Mouse (Mus musculus) lung, embryonic 16.5 days (tissue): ENCODE data around the gene Plxna4. TPM values are rescaled to one million over a fixed set of nuclear protein-coding genes. Genes with fewer than 3 reads are reported as not detected.

Experiments
- ATAC-seq: fragments of 200-750 bp; cut with Nextera tagmentation; 2 replicates; pipeline ENCODE4 v1.8.0; 2017; ENCODE audit warnings: low read depth, mild to moderate bottlenecking, moderate library complexity
- H3K27ac ChIP-seq: fragments of 300-500 bp; sonication (generic); 2 replicates; pipeline ENCODE4 v1.5.1; 2014; ENCODE audit warnings: mild to moderate bottlenecking, control low read depth, low read length
- H3K27me3 ChIP-seq: fragments of 300-500 bp; sonication (generic); 2 replicates; pipeline ENCODE4 v1.6.1; 2014; ENCODE audit warnings: low read depth, low read length, mixed read lengths; ENCODE audit not compliant: control insufficient read depth, insufficient read depth
- H3K36me3 ChIP-seq: fragments of 300-500 bp; sonication (generic); 2 replicates; pipeline ENCODE4 v1.6.1; 2014; ENCODE audit warnings: low read length; ENCODE audit not compliant: control insufficient read depth, insufficient read depth
- H3K4me1 ChIP-seq: fragments of 300-500 bp; sonication (generic); replicated peaks from 2 replicates; pipeline ENCODE4 v1.6.1; 2014; ENCODE audit warnings: low read length, mixed read lengths; ENCODE audit not compliant: control insufficient read depth, insufficient read depth
- H3K4me2 ChIP-seq: fragments of 300-500 bp; sonication (generic); 2 replicates; pipeline ENCODE4 v1.6.1; 2014; ENCODE audit warnings: low read depth, low read length, control low read depth
- H3K4me3 ChIP-seq: fragments of 300-500 bp; sonication (generic); 2 replicates; pipeline ENCODE4 v1.5.1; 2014; ENCODE audit warnings: mild to moderate bottlenecking, low read length, control low read depth
- H3K9ac ChIP-seq: fragments of 300-500 bp; sonication (generic); 2 replicates; pipeline ENCODE4 v1.6.1; 2014; ENCODE audit warnings: low read length, control low read depth
- H3K9me3 ChIP-seq: fragments of 300-500 bp; sonication (generic); 2 replicates; pipeline ENCODE4 v1.6.1; 2016; ENCODE audit warnings: low read length; ENCODE audit not compliant: control insufficient read depth
- WGBS: fragments of 180-500 bp; shearing (Covaris S2); extraction: QIAGEN DNeasy Blood & Tissue Kit; methylation state at CpG from one replicate; pipeline ENCODE4 v1.1.7; 2014; 5-methylcytosine and 5-hydroxymethylcytosine counted together
- polyA plus RNA-seq: library from polyadenylated mRNA; unstranded; fragments of >200 nt; fragmentation: Nextera tagmentation; extraction: Ambion mirVana; gene quantifications from 2 replicates; pipeline ENCODE4 v1.2.1, GENCODE M21; 2015

Gene Plxna4
- polyA plus RNA-seq, 1 experiment from 2014 or later = 1.8 TPM

DNA sequence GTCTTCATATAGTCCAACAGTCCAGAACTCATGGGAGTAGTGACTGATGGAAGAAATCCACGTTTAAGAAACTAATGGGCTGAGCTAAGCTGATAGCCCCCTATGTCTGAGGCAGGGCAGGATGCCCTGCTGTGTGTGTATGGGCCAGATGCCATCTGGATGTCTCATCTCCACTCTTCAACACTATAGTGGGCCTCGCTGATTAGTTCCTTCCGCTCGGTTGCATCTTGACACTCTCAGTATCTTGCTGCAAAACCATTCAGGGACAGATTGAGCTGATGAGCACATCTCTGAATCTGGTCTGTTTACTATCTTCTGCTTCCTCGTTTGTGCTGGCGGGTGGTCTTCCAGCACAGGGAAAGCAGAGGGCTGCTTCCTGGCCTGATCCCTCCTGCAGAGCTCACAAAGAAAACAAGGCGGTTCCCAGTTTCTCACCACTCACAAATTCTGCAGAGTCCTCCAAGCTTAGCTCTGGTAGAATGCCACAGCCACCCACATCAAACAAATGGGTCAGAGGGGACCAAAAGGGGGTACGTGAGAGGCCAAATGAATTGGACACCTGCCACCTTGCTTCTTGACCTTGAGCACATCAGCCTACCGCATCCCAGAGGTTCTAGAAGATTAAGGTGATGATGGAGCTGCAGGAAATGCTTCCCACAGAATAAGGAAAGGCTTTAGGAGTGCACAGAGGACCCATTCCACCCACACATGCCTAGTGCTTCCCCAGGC is 482.3 kb downstream of the Plxna4 start:
- H3K4me1 ChIP-seq = no peaks in the 10 kb centered on the region

More for the DNA sequence above, 482.3 kb downstream of the Plxna4 start:
- Histone ChIP-seq H3K27ac (no peak overlapping the region), H3K36me3 (no peaks in the 10 kb centered on the region), H3K27me3 (no peaks in the 10 kb centered on the region), H3K9me3 (no peaks in the 10 kb centered on the region), H3K9ac (no peak overlapping the region), H3K4me2 (no peak overlapping the region), H3K4me3 (no peak overlapping the region)
- no peak for ATAC-seq
- WGBS = 38% methylated on average over 9 of the region's 9 CpGs
